Mouse (Mus musculus): ENCODE data around the gene Gm45808.

DNA sequence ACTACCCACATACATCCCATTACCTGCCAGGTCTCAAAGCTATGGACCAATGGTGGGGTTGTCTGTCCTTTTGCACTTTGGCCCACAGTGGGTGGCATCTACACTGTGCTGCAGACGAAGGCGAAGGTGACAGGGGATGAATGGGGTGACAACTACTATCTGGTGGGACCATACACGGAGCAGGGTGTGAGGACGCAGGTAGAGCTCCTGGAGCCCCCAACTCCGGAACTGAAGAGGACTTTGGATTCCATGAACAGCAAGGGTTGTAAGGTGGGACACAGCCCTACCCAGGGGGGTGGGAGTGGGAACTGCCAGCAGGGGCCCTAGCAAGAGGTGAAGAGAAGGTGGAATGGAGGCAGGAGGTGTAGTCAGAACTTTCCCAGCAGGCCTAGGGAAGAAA, 50.2 kb downstream of the Gm45808 start:
- TF ChIP-seq CTCF (IDR thresholded peaks at IDR 0.05; ENCODE audit: borderline replicate concordance, control insufficient read depth, extremely low read depth, insufficient read depth, low read length, poor library complexity) (no peak), POLR2A (IDR thresholded peaks at IDR 0.05; ENCODE audit: control insufficient read depth, extremely low read depth, insufficient read depth, low read length, poor library complexity) (no peak)
